Mouse (Mus musculus) kidney, embryonic 16.5 days (tissue): ENCODE data around the gene Tmem104. TPM values are rescaled to one million over a fixed set of nuclear protein-coding genes. Genes with fewer than 3 reads are reported as not detected.

ENCODE experiments used
- ATAC-seq: fragments of 200-750 bp; cut with Nextera tagmentation; 2 replicates; pipeline ENCODE4 v1.8.0; 2017; ENCODE audit warnings: moderate TSS enrichment; ENCODE audit not compliant: low FRiP score, low TSS enrichment
- H3K27ac ChIP-seq: fragments of 300-500 bp; sonication (generic); 2 replicates; pipeline ENCODE4 v1.5.1; 2014; ENCODE audit warnings: low read length
- H3K27me3 ChIP-seq: fragments of 300-500 bp; sonication (generic); 2 replicates; pipeline ENCODE4 v1.6.1; 2014; ENCODE audit warnings: low read length, control low read depth, mixed read lengths; ENCODE audit not compliant: insufficient read depth
- H3K36me3 ChIP-seq: fragments of 300-500 bp; sonication (generic); 2 replicates; pipeline ENCODE4 v1.6.1; 2014; ENCODE audit warnings: low read length, control low read depth, mixed read lengths; ENCODE audit not compliant: insufficient read depth
- H3K4me1 ChIP-seq: fragments of 300-500 bp; sonication (generic); 2 replicates; pipeline ENCODE4 v1.6.1; 2014; ENCODE audit warnings: low read length, control low read depth, mixed read lengths; ENCODE audit not compliant: insufficient read depth
- H3K4me2 ChIP-seq: fragments of 300-500 bp; sonication (generic); replicated peaks from 2 replicates; pipeline ENCODE4 v1.6.1; 2014; ENCODE audit warnings: low read depth, low read length
- H3K4me3 ChIP-seq: fragments of 300-500 bp; sonication (generic); 2 replicates; pipeline ENCODE4 v1.5.1; 2014; ENCODE audit warnings: mild to moderate bottlenecking, low read length
- H3K9ac ChIP-seq: fragments of 300-500 bp; sonication (generic); replicated peaks from 2 replicates; pipeline ENCODE4 v1.6.1; 2014; ENCODE audit warnings: low read length
- H3K9me3 ChIP-seq: fragments of 300-500 bp; sonication (generic); 2 replicates; pipeline ENCODE4 v1.6.1; 2016; ENCODE audit warnings: low read length, control low read depth
- WGBS: fragments of 180-500 bp; shearing (Covaris S2); extraction: QIAGEN DNeasy Blood & Tissue Kit; methylation state at CpG from one replicate; pipeline ENCODE4 v1.1.7; 2014; 5-methylcytosine and 5-hydroxymethylcytosine counted together
- polyA plus RNA-seq: library from polyadenylated mRNA; unstranded; fragments of >200 nt; fragmentation: Nextera tagmentation; extraction: Ambion mirVana; gene quantifications from 2 replicates; pipeline ENCODE4 v1.2.1, GENCODE M21; 2015

The Tmem104 gene
- polyA plus RNA-seq, 1 experiment from 2014 or later: 13.8 TPM

- peak overlapping the region; percentile 90 for H3K4me2 ChIP-seq
- peak overlapping the region; percentile 85 for H3K27ac ChIP-seq
- H3K4me1 ChIP-seq: peaks cover 31% of the 10 kb centered on the region
- H3K9ac ChIP-seq: peak overlapping the region; percentile 81
- WGBS: 1% methylated on average over 9 of the region's 9 CpGs
- H3K4me3 ChIP-seq: peak overlapping the region; percentile 83
- ATAC-seq: 0 out of 2 replicates have a peak, but pooled peaks have one; percentile 23
- no peaks in the 10 kb centered on the region; the same call in 1 of the 2 replicates for H3K27me3 ChIP-seq
- H3K9me3 ChIP-seq: no peaks in the 10 kb centered on the region
- no peaks in the 10 kb centered on the region for H3K36me3 ChIP-seq
Measured at GRCm38 (mm10) chr11:115164976-115165374, 22.3 kb upstream of the Tmem104 start.

GRCm38 (mm10) chr11:115166776-115167175 is 20.5 kb upstream of the Tmem104 start:
- no peaks in the 10 kb centered on the region for H3K36me3 ChIP-seq
- no peak overlapping the region for H3K27ac ChIP-seq
- H3K4me1 ChIP-seq: peaks cover 43% of the 10 kb centered on the region
- 85% methylated on average over 3 of the region's 3 CpGs for WGBS
- no peak overlapping the region for H3K9ac ChIP-seq
- H3K4me2 ChIP-seq: no peak overlapping the region
- H3K9me3 ChIP-seq: no peaks in the 10 kb centered on the region
- no peak overlapping the region for H3K4me3 ChIP-seq
- no peak for ATAC-seq
- H3K27me3 ChIP-seq: no peaks in the 10 kb centered on the region; the same call in 1 of the 2 replicates

GRCm38 (mm10) chr11:115167631-115168249 is 19.5 kb upstream of the Tmem104 start:
- Histone ChIP-seq H3K4me1 (peaks cover 44% of the 10 kb centered on the region), H3K36me3 (no peaks in the 10 kb centered on the region), H3K27ac (no peak overlapping the region), H3K9me3 (no peaks in the 10 kb centered on the region), H3K4me2 (no peak overlapping the region), H3K9ac (no peak overlapping the region), H3K27me3 (no peaks in the 10 kb centered on the region; the same call in 1 of the 2 replicates), H3K4me3 (no peak overlapping the region)
- no peak for ATAC-seq
- 62% methylated on average over 8 of the region's 8 CpGs for WGBS

- 85% methylated on average over 4 of the region's 4 CpGs for WGBS
- peaks cover 58% of the 10 kb centered on the region for H3K4me1 ChIP-seq
Measured at GRCm38 (mm10) chr11:115169430-115169829, 17.9 kb upstream of the Tmem104 start.

GRCm38 (mm10) chr11:115171125-115171524 is 16.2 kb upstream of the Tmem104 start:
- H3K4me1 ChIP-seq: peaks cover 59% of the 10 kb centered on the region

More at GRCm38 (mm10) chr11:115169430-115169829, 17.9 kb upstream of the Tmem104 start:
- no peak overlapping the region for H3K4me3 ChIP-seq
- no peaks in the 10 kb centered on the region for H3K9me3 ChIP-seq
- no peak for ATAC-seq
- H3K4me2 ChIP-seq: no peak overlapping the region
- H3K36me3 ChIP-seq: no peaks in the 10 kb centered on the region
- H3K9ac ChIP-seq: no peak overlapping the region
- H3K27me3 ChIP-seq: no peaks in the 10 kb centered on the region; the same call in 1 of the 2 replicates
- H3K27ac ChIP-seq: no peak overlapping the region

GRCm38 (mm10) chr11:115172825-115173287 is 14.4 kb upstream of the Tmem104 start:
- H3K4me1 ChIP-seq: peaks cover 73% of the 10 kb centered on the region

More at GRCm38 (mm10) chr11:115171125-115171524, 16.2 kb upstream of the Tmem104 start:
- no peak overlapping the region for H3K4me2 ChIP-seq
- no peaks in the 10 kb centered on the region for H3K27me3 ChIP-seq
- no peak overlapping the region for H3K4me3 ChIP-seq
- WGBS: 34% methylated on average over 8 of the region's 8 CpGs
- H3K36me3 ChIP-seq: no peaks in the 10 kb centered on the region
- no peak for ATAC-seq
- H3K9me3 ChIP-seq: no peaks in the 10 kb centered on the region
- 0 out of 2 replicates have a peak overlapping the region, but pooled peaks have one; percentile 7 for H3K9ac ChIP-seq
- H3K27ac ChIP-seq: no peak overlapping the region; the same call in 1 of the 2 replicates

GRCm38 (mm10) chr11:115173549-115174339 is 13.5 kb upstream of the Tmem104 start:
- no peaks in the 10 kb centered on the region for H3K9me3 ChIP-seq
- H3K4me1 ChIP-seq: peaks cover 80% of the 10 kb centered on the region
- no peak overlapping the region; the same call in 1 of the 2 replicates for H3K4me3 ChIP-seq
- H3K36me3 ChIP-seq: no peaks in the 10 kb centered on the region
- peak; percentile 20; the same call in 1 of the 2 replicates for ATAC-seq
- H3K9ac ChIP-seq: peak overlapping the region; percentile 42
- H3K4me2 ChIP-seq: peak overlapping the region; percentile 31
- WGBS: 14% methylated on average over 16 of the region's 16 CpGs
- no peaks in the 10 kb centered on the region for H3K27me3 ChIP-seq
- peak overlapping the region; percentile 71 for H3K27ac ChIP-seq

More at GRCm38 (mm10) chr11:115172825-115173287, 14.4 kb upstream of the Tmem104 start:
- Histone ChIP-seq H3K36me3 (no peaks in the 10 kb centered on the region), H3K4me2 (peak overlapping the region; percentile 22; the same call in 1 of the 2 replicates), H3K9me3 (no peaks in the 10 kb centered on the region), H3K9ac (peak overlapping the region; percentile 35; the same call in 1 of the 2 replicates), H3K27me3 (no peaks in the 10 kb centered on the region), H3K4me3 (no peak overlapping the region), H3K27ac (no peak overlapping the region; the same call in 1 of the 2 replicates)
- whole genome bisulfite sequencing: 25% methylated on average over 4 of the region's 4 CpGs
- no peak; the same call in 1 of the 2 replicates for ATAC-seq

- peak overlapping the region; percentile 80 for H3K27ac ChIP-seq
- H3K36me3 ChIP-seq: 0 out of 2 replicates have a peak, but pooled peaks cover 2% of the 10 kb centered on the region
- no peaks in the 10 kb centered on the region for H3K27me3 ChIP-seq
- no peak overlapping the region for H3K4me2 ChIP-seq
- H3K9ac ChIP-seq: peak overlapping the region; percentile 39
- H3K9me3 ChIP-seq: no peaks in the 10 kb centered on the region
- H3K4me3 ChIP-seq: no peak overlapping the region
- peaks cover 69% of the 10 kb centered on the region for H3K4me1 ChIP-seq
- WGBS: 45% methylated on average over 24 of the region's 24 CpGs
- ATAC-seq: 0 out of 2 replicates have a peak, but pooled peaks have one; percentile 3
Measured at GRCm38 (mm10) chr11:115176399-115177190, 10.7 kb upstream of the Tmem104 start.
